Mouse (Mus musculus): Measurements from ENCODE around the gene Parvg.
A peak's percentile ranks its signal among the peaks of the same experiment; 100 is the strongest.

Parvg gene

GRCm38 (mm10) chr15:84305333-84305732 lies 18.5 kb upstream of the Parvg start:
- DNase-seq (ENCODE audit: low spot score) = no peak

GRCm38 (mm10) chr15:84310271-84310670 lies 13.6 kb upstream of the Parvg start:
- DNase-seq (ENCODE audit: low spot score) = no peak

GRCm38 (mm10) chr15:84311295-84312085 lies 12.3 kb upstream of the Parvg start:
- DNase-seq (ENCODE audit: low spot score) = no peak

GRCm38 (mm10) chr15:84312878-84313565 lies 10.8 kb upstream of the Parvg start:
- DNase-seq (ENCODE audit: low spot score) = no peak

DNA sequence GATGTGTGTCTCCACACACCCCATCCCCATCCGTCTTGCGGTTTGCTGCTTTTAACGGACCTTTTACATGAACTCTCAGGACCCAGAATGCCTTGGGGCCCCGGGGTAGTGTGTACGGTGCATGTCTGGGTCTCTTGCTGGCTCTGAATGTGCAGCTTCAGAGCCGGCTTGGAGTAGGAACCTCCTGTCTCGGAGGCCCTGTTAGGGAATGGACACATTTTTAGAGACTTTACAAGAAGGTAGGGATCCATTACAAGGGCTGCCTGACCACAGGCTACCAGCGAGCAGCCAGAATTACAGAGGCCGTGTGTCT lies 10.3 kb upstream of the Parvg start:
- DNase-seq (ENCODE audit: low spot score) = peak; percentile 72

GRCm38 (mm10) chr15:84314420-84315080 lies 9.3 kb upstream of the Parvg start:
- no peak for DNase-seq (ENCODE audit: low spot score)

DNA sequence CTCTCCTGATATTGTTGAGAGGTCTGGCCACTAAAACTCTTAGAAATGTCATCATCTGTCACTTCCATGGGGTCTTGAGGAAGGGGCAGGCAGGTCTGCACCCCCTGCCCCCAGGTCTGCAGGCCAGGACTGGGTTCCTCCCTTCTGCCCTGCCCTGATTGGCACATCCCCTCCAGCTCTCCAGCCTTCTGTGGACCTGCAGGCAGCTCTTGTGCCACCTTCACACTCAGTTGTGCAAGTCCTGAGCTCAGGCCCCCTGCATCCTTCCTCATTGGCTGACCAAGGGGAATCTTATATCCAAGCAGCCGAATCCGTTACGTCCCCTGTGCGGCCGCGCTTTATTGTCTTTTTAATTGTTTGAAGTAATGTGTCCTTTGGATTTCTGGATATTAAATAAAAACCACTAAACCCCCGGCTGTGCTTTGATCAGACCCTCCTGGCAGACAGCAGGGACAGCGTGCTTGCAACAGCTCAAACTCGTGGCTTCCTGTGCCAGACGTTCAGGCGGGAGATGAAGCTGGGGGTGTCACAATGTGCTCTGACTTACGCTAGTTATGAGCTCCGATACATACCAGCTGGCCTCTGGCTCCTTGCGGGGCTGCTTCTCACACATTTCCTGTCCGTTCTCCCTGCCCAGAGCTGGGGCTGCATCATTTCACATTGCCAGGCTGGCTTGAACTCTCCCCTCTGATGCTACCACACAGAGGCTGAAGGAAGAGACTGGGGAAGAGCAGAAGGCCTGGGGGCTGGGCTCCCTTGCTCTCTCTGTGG lies 8.4 kb upstream of the Parvg start:
- DNase-seq (ENCODE audit: low spot score) = peak; percentile 25

DNA sequence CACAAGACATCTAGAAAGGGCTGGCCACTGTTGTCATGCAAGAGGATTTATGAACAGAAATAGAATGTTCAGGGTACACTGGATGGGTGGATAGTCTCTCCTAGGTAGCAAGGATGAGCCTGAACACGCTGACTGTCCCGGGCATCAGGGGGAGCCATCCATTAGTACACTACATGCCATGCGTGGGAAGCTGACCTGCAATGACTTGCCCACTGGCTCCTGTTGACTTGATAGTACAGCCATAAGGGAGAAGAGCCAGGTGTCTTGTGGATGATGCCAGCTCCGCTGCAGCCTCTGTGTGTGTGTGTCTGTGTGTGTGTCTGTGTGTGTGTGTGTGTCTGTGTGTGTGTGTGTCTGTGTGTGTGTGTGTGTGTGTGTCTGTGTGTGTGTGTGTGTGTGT lies 4.4 kb upstream of the Parvg start:
- no peak for DNase-seq (ENCODE audit: low spot score)

GRCm38 (mm10) chr15:84321544-84322174 lies 2.2 kb upstream of the Parvg start:
- no peak for DNase-seq (ENCODE audit: low spot score)

GRCm38 (mm10) chr15:84324870-84325553 lies 1.2 kb downstream of the Parvg start:
- DNase-seq (ENCODE audit: low spot score) = no peak

DNA sequence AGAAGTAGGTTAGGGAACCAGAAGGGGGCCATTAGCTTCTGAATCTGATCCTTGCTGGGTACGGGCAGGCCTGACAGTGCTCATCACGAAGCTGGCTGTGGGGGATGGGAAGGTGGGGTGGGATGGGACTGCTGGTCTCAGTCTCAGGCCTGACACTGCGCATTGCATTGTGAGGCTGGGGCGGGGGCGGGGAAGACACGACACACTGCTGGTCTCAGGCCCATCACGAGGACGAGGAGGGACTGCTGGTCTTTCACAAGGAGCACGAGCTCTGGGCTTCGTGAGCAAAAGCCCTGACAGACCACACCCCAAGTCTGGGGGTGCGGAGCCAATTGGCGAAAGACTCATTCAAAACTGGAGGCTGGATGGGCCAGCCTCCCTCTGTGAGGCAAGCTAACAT lies 1.9 kb downstream of the Parvg start:
- no peak for DNase-seq (ENCODE audit: low spot score)

DNA sequence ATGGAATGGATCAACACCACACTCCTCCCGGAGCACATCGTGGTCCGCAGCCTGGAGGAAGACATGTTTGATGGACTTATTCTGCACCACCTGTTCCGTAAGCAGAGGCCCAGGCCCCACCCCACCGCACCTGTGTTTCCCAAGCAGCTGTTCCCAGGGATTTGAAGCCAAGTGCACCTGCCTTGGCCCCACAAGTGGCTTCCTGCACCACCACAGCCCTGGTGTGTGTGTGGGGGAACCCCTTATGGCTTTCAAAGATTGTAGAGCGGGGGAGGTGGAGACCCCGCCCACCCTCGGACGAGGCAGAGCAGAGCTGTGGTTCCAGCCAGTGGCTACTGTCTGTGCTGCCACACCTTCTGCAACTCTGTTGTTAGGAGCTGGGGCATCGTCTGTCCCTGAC lies 5.0 kb downstream of the Parvg start:
- no peak for DNase-seq (ENCODE audit: low spot score)

- no peak for DNase-seq (ENCODE audit: low spot score)
Measured at GRCm38 (mm10) chr15:84329940-84330339, 6.1 kb downstream of the Parvg start.

GRCm38 (mm10) chr15:84331066-84331612 lies 7.3 kb downstream of the Parvg start:
- DNase-seq (ENCODE audit: low spot score) = peak; percentile 41

GRCm38 (mm10) chr15:84336281-84336817 lies 12.5 kb downstream of the Parvg start:
- no peak for DNase-seq (ENCODE audit: low spot score)

DNA sequence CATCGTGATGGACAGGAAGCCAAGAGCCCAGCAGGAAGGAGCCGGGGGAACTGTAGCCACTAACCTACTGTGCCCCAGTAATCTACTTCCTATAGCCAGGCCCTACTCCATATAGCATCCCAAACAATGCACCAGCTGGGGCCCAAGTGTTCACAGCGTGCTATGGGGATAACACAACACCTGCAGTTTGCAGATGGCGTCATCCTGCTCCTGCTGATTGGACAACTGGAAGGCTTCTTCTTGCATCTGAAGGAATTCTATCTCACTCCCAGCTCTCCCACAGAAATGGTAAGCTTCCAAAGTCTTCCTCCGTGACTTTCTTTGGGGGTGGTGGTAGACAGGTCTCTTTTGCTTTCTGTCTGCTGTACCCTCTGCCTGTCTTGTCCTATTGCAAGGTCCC lies 13.8 kb downstream of the Parvg start:
- no peak for DNase-seq (ENCODE audit: low spot score)

DNA sequence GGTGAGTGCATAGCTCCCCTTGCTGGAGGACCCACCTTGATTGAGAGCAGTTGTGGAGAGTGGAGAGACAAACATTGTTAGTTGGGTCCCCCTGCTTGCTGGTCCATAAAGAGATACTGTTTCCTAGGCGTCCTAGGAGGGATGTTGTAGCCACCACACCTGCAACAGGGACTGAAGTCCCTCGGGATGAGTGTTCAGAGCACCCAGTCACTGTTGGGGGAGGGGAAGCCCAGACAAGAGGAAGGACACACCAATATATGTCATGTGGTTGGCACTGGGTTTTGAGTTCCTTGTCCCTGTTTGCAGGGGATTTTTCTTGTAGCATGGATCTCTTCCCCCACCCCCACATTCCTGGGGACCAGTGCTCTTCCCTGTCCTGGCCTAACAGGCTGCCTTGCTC lies 17.1 kb downstream of the Parvg start:
- DNase-seq (ENCODE audit: low spot score) = no peak

DNA sequence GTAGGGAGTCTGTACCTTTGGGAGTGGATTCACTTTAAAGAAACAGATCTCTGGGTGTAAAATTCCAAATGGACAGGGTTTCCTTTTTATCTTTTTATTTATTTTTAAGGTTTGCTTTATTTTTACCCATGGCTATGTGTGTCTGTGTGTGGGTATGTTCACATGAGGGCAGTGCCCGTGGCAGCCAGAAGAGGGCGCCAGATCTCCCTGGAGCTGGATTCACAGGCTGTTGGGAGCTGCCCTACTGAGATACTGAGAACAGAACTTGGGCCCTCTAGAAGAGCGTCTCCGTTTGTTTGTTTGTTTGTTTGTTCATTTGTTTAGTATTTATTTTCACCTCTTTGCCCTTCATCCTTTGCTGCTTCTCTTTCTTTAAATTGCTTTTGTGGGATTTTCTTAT lies 24.9 kb downstream of the Parvg start:
- DNase-seq (ENCODE audit: low spot score) = no peak

- DNase-seq (ENCODE audit: low spot score) = no peak
Measured at GRCm38 (mm10) chr15:84349915-84350738, 26.3 kb downstream of the Parvg start.

DNA sequence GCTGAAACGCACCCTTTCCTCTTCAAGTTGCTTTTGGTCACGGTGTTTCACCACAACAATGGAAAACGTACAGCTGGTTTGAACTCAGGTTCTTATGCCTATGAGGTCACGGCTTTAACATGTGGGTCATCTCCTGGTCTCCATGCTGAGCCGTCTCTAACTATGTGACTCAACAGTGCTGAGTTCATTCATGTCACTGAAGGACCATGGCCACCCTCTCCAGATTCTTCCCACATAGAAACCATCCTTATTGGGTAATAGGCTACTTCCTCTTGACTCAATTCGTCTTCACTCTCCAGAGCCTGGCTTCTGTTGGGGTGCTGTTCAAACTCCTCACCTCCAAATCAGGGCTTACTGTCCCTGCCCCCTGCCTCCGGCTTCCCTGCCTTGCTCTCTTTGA lies 27.5 kb downstream of the Parvg start:
- DNase-seq (ENCODE audit: low spot score) = no peak

Measured in T-cell, adult 2 months (primary cell).